In the genomic region with DNA sequence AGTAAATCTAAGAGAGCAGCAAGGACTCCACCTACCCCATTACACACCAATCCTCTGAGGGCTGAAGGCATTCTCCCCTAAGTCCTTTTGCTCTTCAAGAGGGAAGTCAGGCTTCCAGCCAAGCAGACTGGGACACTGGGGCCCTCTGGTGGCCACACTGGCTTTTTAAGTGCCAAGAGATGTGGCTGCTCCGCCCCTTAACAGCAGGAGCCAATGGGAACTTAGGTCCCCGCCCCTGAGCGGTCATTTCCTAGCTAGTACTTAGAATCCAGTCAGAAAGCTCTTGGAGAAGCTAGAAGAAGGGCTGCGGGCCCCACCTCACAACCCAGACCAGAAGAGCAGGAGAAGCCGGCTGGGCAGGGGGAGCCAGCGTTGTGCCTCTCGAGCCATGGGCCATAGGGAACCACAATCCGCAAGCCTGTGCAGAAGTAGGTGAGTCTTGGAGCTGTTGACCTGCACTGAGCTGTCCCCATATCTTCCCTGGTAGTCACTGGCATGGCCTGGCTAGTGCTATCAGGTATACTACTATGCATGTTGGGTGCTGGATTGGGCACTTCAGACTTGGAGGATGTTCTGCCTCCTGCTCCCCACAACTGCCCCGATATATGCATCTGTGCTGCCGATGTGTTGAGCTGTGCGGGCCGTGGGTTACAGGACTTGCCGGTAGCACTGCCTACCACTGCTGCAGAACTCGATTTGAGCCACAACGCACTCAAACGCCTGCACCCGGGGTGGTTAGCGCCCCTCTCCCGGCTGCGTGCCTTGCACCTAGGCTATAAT, we compare ENCODE assay signal across 8 mouse cellular contexts. TPM values are rescaled to one million over a fixed set of nuclear protein-coding genes. Genes with fewer than 3 reads are reported as not detected.
A peak's percentile ranks its signal among the peaks of the same experiment; 100 is the strongest.
DNase-seq lines count a peak whose midpoint lies in the region; ATAC-seq and TF ChIP-seq lines count a peak whose summit lies in the region.

A gene (plus strand): TSS at position 275 of the 780 bp plus-strand sequence.

- TF ChIP-seq CTCF in Patski (IDR thresholded peaks at IDR 0.05): no peak

- no peak within 1 kb of the TSS for H3K4me3 ChIP-seq in hindbrain, embryonic 13.5 days

- in situ Hi-C loops in Patski (cut with MboI; ENCODE audit: low pct_unique_long_range_greater_than_20kb): no loop called here

- H3K4me1 ChIP-seq in hindbrain, embryonic 13.5 days (replicated peaks): peaks cover 33% of the 10 kb centered on the region

- peak within 1 kb of the TSS; percentile 36 for H3K4me2 ChIP-seq in hindbrain, embryonic 13.5 days

- peak within 1 kb of the TSS; percentile 23; the same call in 1 of the 2 replicates for H3K27ac ChIP-seq in hindbrain, embryonic 13.5 days

- peaks cover 65% of the 10 kb centered on the region for H3K36me3 ChIP-seq in hindbrain, embryonic 13.5 days

- peak; percentile 20 for ATAC-seq in Patski
- ATAC-seq in hindbrain, embryonic 13.5 days (ENCODE audit: low FRiP score): 0 out of 2 replicates have a peak, but pooled peaks have one; percentile 18

- DNase-seq in Patski (ENCODE audit: low read depth, low spot score): peak; percentile 77
- DNase-seq in cerebellum, postnatal 14 days: peak; percentile 95 to 97
- peak; percentile 95 to 98 for DNase-seq in frontal cortex, postnatal 14 days (ENCODE audit: low spot score in 2 of 2)
- DNase-seq in layer of hippocampus, postnatal 25 days (ENCODE audit: extremely low spot score in 1 of 2, low spot score in 1 of 2): peak; percentile 93 to 98
- peak; percentile 97 for DNase-seq in lung, postnatal 25 days (ENCODE audit: low spot score)
- peak; percentile 99 for DNase-seq in retina, embryonic 14.5 days (ENCODE audit: low spot score)
- DNase-seq in thymus, postnatal 4 days: peak; percentile 98

- no peaks in the 10 kb centered on the region for H3K27me3 ChIP-seq in Patski
- H3K27me3 ChIP-seq in hindbrain, embryonic 13.5 days: no peaks in the 10 kb centered on the region

- H3K9ac ChIP-seq in hindbrain, embryonic 13.5 days: peak within 1 kb of the TSS; percentile 29; the same call in 1 of the 2 replicates

- CTCF ChIA-PET in Patski (lab: Charles Lee): interaction anchor here (0.7 to 3.3 kb wide), 15 partner anchors 10 to 153 kb away, joined by 3 to 14 read pairs (median 3); a partner anchor contains a TSS

- 59% methylated on average over 20 of the region's 20 CpGs for WGBS in hindbrain, embryonic 13.5 days

- POLR2A ChIA-PET in Patski (lab: Charles Lee): interaction anchor here (0.6 to 1.2 kb wide), 2 partner anchors 7 to 27 kb away, joined by 3 to 4 read pairs; no protein-coding TSS in a partner anchor

- H3K9me3 ChIP-seq in hindbrain, embryonic 13.5 days: no peaks in the 10 kb centered on the region

RNA-seq across cellular contexts. Expression of the gene that starts here (rescaled TPM):
- polyA plus RNA-seq in Patski (2021): 2.9 TPM
- polyA plus RNA-seq in hindbrain, embryonic 13.5 days (2015; fragmentation: Nextera tagmentation; extraction: Ambion mirVana): 3.1 and 3.4 TPM in 2 replicates
- total RNA-seq in layer of hippocampus, postnatal 25 days (2021): 1 to 10 TPM; 2.0 to 2.2 TPM
